Mouse (Mus musculus) kidney, embryonic 15.5 days (tissue): ENCODE results near the gene Popdc3. TPM values are rescaled to one million over a fixed set of nuclear protein-coding genes. Genes with fewer than 3 reads are reported as not detected.
"Not testable (repeated sequence)": the region's sequence is repeated elsewhere in the genome, so short reads cannot be mapped to it uniquely, and the experiment has no call there.

ENCODE experiments used
- ATAC-seq: fragments of 200-750 bp; cut with Nextera tagmentation; replicated peaks from 2 replicates; pipeline ENCODE4 v1.8.0; 2017; ENCODE audit warnings: moderate TSS enrichment; ENCODE audit not compliant: low FRiP score
- H3K27ac ChIP-seq: fragments of 300-500 bp; sonication (generic); 2 replicates; pipeline ENCODE4 v1.5.1; 2015; ENCODE audit warnings: mild to moderate bottlenecking, inconsistent platforms
- H3K27me3 ChIP-seq: fragments of 300-500 bp; sonication (generic); 2 replicates; pipeline ENCODE4 v1.6.1; 2015; ENCODE audit warnings: inconsistent platforms
- H3K36me3 ChIP-seq: fragments of 300-500 bp; sonication (generic); 2 replicates; pipeline ENCODE4 v1.6.1; 2015; ENCODE audit warnings: inconsistent platforms
- H3K4me1 ChIP-seq: fragments of 300-500 bp; sonication (generic); 2 replicates; pipeline ENCODE4 v1.6.1; 2015; ENCODE audit warnings: inconsistent platforms
- H3K4me2 ChIP-seq: fragments of 300-500 bp; sonication (generic); 2 replicates; pipeline ENCODE4 v1.6.1; 2015; ENCODE audit warnings: moderate library complexity, mild to moderate bottlenecking, inconsistent platforms
- H3K4me3 ChIP-seq: fragments of 300-500 bp; sonication (generic); replicated peaks from 2 replicates; pipeline ENCODE4 v1.5.1; 2015; ENCODE audit warnings: mild to moderate bottlenecking, inconsistent platforms
- H3K9ac ChIP-seq: fragments of 300-500 bp; sonication (generic); 2 replicates; pipeline ENCODE4 v1.6.1; 2015; ENCODE audit warnings: mild to moderate bottlenecking, inconsistent platforms
- H3K9me3 ChIP-seq: fragments of 300-500 bp; sonication (generic); replicated peaks from 2 replicates; pipeline ENCODE4 v1.6.1; 2016; ENCODE audit warnings: inconsistent platforms
- WGBS: fragments of 180-500 bp; shearing (Covaris S2); methylation state at CpG from one replicate; pipeline ENCODE4 v1.1.7; 2015; ENCODE audit warnings: mixed read lengths; 5-methylcytosine and 5-hydroxymethylcytosine counted together
- polyA plus RNA-seq: library from polyadenylated mRNA; unstranded; fragments of >200 nt; fragmentation: Nextera tagmentation; extraction: Ambion mirVana; gene quantifications from 2 replicates; pipeline ENCODE4 v1.2.1, GENCODE M21; 2015

Gene Popdc3
- polyA plus RNA-seq, 1 experiment from 2014 or later = 0.78 TPM

GRCm38 (mm10) chr10:45290618-45291017 lies 112.7 kb downstream of the Popdc3 start:
- no peak overlapping the region for H3K9ac ChIP-seq
- no peaks in the 10 kb centered on the region for H3K9me3 ChIP-seq
- H3K4me3 ChIP-seq = no peak overlapping the region
- no peaks in the 10 kb centered on the region for H3K36me3 ChIP-seq
- no peak overlapping the region for H3K27ac ChIP-seq
- peaks cover 10% of the 10 kb centered on the region for H3K4me1 ChIP-seq
- WGBS = 73% methylated on average over 5 of the region's 5 CpGs
- peaks cover 33% of the 10 kb centered on the region for H3K27me3 ChIP-seq
- no peak for ATAC-seq
- H3K4me2 ChIP-seq = no peak overlapping the region

GRCm38 (mm10) chr10:45292159-45292558 lies 114.3 kb downstream of the Popdc3 start:
- not testable (repeated sequence) for H3K4me2 ChIP-seq, H3K4me3 ChIP-seq, ATAC-seq, H3K27ac ChIP-seq, H3K9ac ChIP-seq, H3K9me3 ChIP-seq, H3K36me3 ChIP-seq
- WGBS = 74% methylated on average over 4 of the region's 4 CpGs
- peaks cover 33% of the 10 kb centered on the region for H3K27me3 ChIP-seq
- H3K4me1 ChIP-seq = peaks cover 10% of the 10 kb centered on the region

GRCm38 (mm10) chr10:45295093-45295492 lies 117.2 kb downstream of the Popdc3 start:
- WGBS = 82% methylated on average over 5 of the region's 5 CpGs

GRCm38 (mm10) chr10:45298503-45298902 lies 120.6 kb downstream of the Popdc3 start:
- no peak for ATAC-seq
- Histone ChIP-seq H3K27ac (no peak overlapping the region), H3K9me3 (no peaks in the 10 kb centered on the region), H3K27me3 (no peaks in the 10 kb centered on the region), H3K4me1 (no peaks in the 10 kb centered on the region), H3K4me3 (no peak overlapping the region), H3K9ac (no peak overlapping the region), H3K4me2 (no peak overlapping the region), H3K36me3 (no peaks in the 10 kb centered on the region)
- WGBS = 74% methylated on average over 6 of the region's 6 CpGs

More at GRCm38 (mm10) chr10:45295093-45295492, 117.2 kb downstream of the Popdc3 start:
- Histone ChIP-seq H3K4me3 (no peak overlapping the region), H3K27ac (no peak overlapping the region), H3K27me3 (peaks cover 11% of the 10 kb centered on the region), H3K4me1 (no peaks in the 10 kb centered on the region), H3K9ac (no peak overlapping the region), H3K9me3 (no peaks in the 10 kb centered on the region), H3K4me2 (no peak overlapping the region), H3K36me3 (no peaks in the 10 kb centered on the region)
- no peak for ATAC-seq

GRCm38 (mm10) chr10:45299509-45299908 lies 121.6 kb downstream of the Popdc3 start:
- no peak for ATAC-seq
- Histone ChIP-seq H3K36me3 (no peaks in the 10 kb centered on the region), H3K4me1 (no peaks in the 10 kb centered on the region), H3K4me3 (no peak overlapping the region), H3K9ac (no peak overlapping the region), H3K27ac (no peak overlapping the region), H3K9me3 (no peaks in the 10 kb centered on the region), H3K27me3 (no peaks in the 10 kb centered on the region), H3K4me2 (no peak overlapping the region)
- 75% methylated on average over 4 of the region's 4 CpGs for WGBS

- 36% methylated on average over 14 of the region's 14 CpGs for WGBS
- no peak overlapping the region for H3K4me2 ChIP-seq
- H3K4me1 ChIP-seq = no peaks in the 10 kb centered on the region
- no peaks in the 10 kb centered on the region for H3K27me3 ChIP-seq
- no peaks in the 10 kb centered on the region for H3K9me3 ChIP-seq
- ATAC-seq = no peak
- no peak overlapping the region for H3K9ac ChIP-seq
- H3K36me3 ChIP-seq = no peaks in the 10 kb centered on the region
- no peak overlapping the region for H3K27ac ChIP-seq
- no peak overlapping the region for H3K4me3 ChIP-seq
Observed at GRCm38 (mm10) chr10:45303315-45304036, 125.6 kb downstream of the Popdc3 start.

GRCm38 (mm10) chr10:45305173-45305572 lies 127.3 kb downstream of the Popdc3 start:
- no peak for ATAC-seq
- H3K27me3 ChIP-seq = no peaks in the 10 kb centered on the region
- H3K9me3 ChIP-seq = no peaks in the 10 kb centered on the region
- no peak overlapping the region for H3K4me3 ChIP-seq
- H3K36me3 ChIP-seq = no peaks in the 10 kb centered on the region
- H3K27ac ChIP-seq = no peak overlapping the region
- 88% methylated on average over 5 of the region's 5 CpGs for WGBS
- no peaks in the 10 kb centered on the region for H3K4me1 ChIP-seq
- no peak overlapping the region for H3K4me2 ChIP-seq
- no peak overlapping the region for H3K9ac ChIP-seq

- H3K9me3 ChIP-seq = no peaks in the 10 kb centered on the region
- ATAC-seq = no peak
- 71% methylated on average over 5 of the region's 5 CpGs for WGBS
Observed at GRCm38 (mm10) chr10:45311129-45311528, 133.2 kb downstream of the Popdc3 start.

GRCm38 (mm10) chr10:45311624-45312023 lies 133.7 kb downstream of the Popdc3 start:
- no peak overlapping the region for H3K9ac ChIP-seq
- H3K9me3 ChIP-seq = no peaks in the 10 kb centered on the region
- H3K4me1 ChIP-seq = no peaks in the 10 kb centered on the region
- no peak overlapping the region for H3K27ac ChIP-seq
- WGBS = 67% methylated on average over 7 of the region's 7 CpGs
- ATAC-seq = no peak
- no peak overlapping the region for H3K4me2 ChIP-seq
- H3K4me3 ChIP-seq = no peak overlapping the region
- no peaks in the 10 kb centered on the region for H3K36me3 ChIP-seq
- no peaks in the 10 kb centered on the region for H3K27me3 ChIP-seq

More at GRCm38 (mm10) chr10:45311129-45311528, 133.2 kb downstream of the Popdc3 start:
- no peak overlapping the region for H3K9ac ChIP-seq
- no peaks in the 10 kb centered on the region for H3K27me3 ChIP-seq
- no peaks in the 10 kb centered on the region for H3K4me1 ChIP-seq
- H3K27ac ChIP-seq = no peak overlapping the region
- no peak overlapping the region for H3K4me3 ChIP-seq
- H3K36me3 ChIP-seq = no peaks in the 10 kb centered on the region
- H3K4me2 ChIP-seq = no peak overlapping the region

- no peak for ATAC-seq
- no peak overlapping the region for H3K4me2 ChIP-seq
- 90% methylated on average over 16 of the region's 16 CpGs for WGBS
- H3K27me3 ChIP-seq = no peaks in the 10 kb centered on the region
- no peak overlapping the region for H3K4me3 ChIP-seq
- H3K9me3 ChIP-seq = 0 out of 2 replicates have a peak, but pooled peaks cover 3% of the 10 kb centered on the region
- H3K36me3 ChIP-seq = no peaks in the 10 kb centered on the region
- no peak overlapping the region for H3K27ac ChIP-seq
- H3K4me1 ChIP-seq = no peaks in the 10 kb centered on the region
- no peak overlapping the region for H3K9ac ChIP-seq
Observed at GRCm38 (mm10) chr10:45314865-45315264, 137.0 kb downstream of the Popdc3 start.

GRCm38 (mm10) chr10:45318922-45319321 lies 141.0 kb downstream of the Popdc3 start:
- no peaks in the 10 kb centered on the region for H3K27me3 ChIP-seq
- H3K4me1 ChIP-seq = no peaks in the 10 kb centered on the region
- H3K27ac ChIP-seq = no peak overlapping the region
- H3K36me3 ChIP-seq = no peaks in the 10 kb centered on the region
- no peak overlapping the region for H3K4me2 ChIP-seq
- ATAC-seq = no peak
- WGBS = 88% methylated on average over 5 of the region's 5 CpGs
- 0 out of 2 replicates have a peak, but pooled peaks cover 3% of the 10 kb centered on the region for H3K9me3 ChIP-seq
- no peak overlapping the region for H3K9ac ChIP-seq
- H3K4me3 ChIP-seq = no peak overlapping the region

- no peak overlapping the region for H3K4me3 ChIP-seq
- no peak overlapping the region for H3K9ac ChIP-seq
- WGBS = 87% methylated on average over 3 of the region's 3 CpGs
- no peak overlapping the region for H3K4me2 ChIP-seq
- no peaks in the 10 kb centered on the region for H3K36me3 ChIP-seq
- no peak overlapping the region for H3K27ac ChIP-seq
- no peak for ATAC-seq
- H3K4me1 ChIP-seq = no peaks in the 10 kb centered on the region
- H3K9me3 ChIP-seq = 0 out of 2 replicates have a peak, but pooled peaks cover 3% of the 10 kb centered on the region
- H3K27me3 ChIP-seq = no peaks in the 10 kb centered on the region
Observed at GRCm38 (mm10) chr10:45320296-45320695, 142.4 kb downstream of the Popdc3 start.

- no peak overlapping the region for H3K4me2 ChIP-seq
- H3K27ac ChIP-seq = no peak overlapping the region
- H3K9ac ChIP-seq = no peak overlapping the region
- H3K27me3 ChIP-seq = no peaks in the 10 kb centered on the region
- no peaks in the 10 kb centered on the region for H3K9me3 ChIP-seq
- H3K4me3 ChIP-seq = no peak overlapping the region
- H3K36me3 ChIP-seq = no peaks in the 10 kb centered on the region
- WGBS = 37% methylated on average over 1 of the region's 1 CpGs
- H3K4me1 ChIP-seq = no peaks in the 10 kb centered on the region
- ATAC-seq = no peak
Observed at GRCm38 (mm10) chr10:45324159-45324558, 146.3 kb downstream of the Popdc3 start.
